Mouse (Mus musculus) stomach, embryonic 15.5 days (tissue): ENCODE data around the gene Pde3b. TPM values are rescaled to one million over a fixed set of nuclear protein-coding genes. Genes with fewer than 3 reads are reported as not detected.

ENCODE experiments used
- ATAC-seq: fragments of 200-750 bp; cut with Nextera tagmentation; 2 replicates; pipeline ENCODE4 v1.8.0; 2017; ENCODE audit warnings: low read depth, moderate number of reproducible peaks, moderate TSS enrichment; ENCODE audit not compliant: insufficient read depth, low FRiP score
- H3K27ac ChIP-seq: fragments of 300-500 bp; sonication (generic); 2 replicates; pipeline ENCODE4 v1.5.1; 2015; ENCODE audit warnings: mild to moderate bottlenecking, inconsistent platforms
- H3K27me3 ChIP-seq: fragments of 300-500 bp; sonication (generic); replicated peaks from 2 replicates; pipeline ENCODE4 v1.6.1; 2015; ENCODE audit warnings: inconsistent platforms
- H3K36me3 ChIP-seq: fragments of 300-500 bp; sonication (generic); 2 replicates; pipeline ENCODE4 v1.6.1; 2015; ENCODE audit warnings: inconsistent platforms
- H3K4me1 ChIP-seq: fragments of 300-500 bp; sonication (generic); 2 replicates; pipeline ENCODE4 v1.6.1; 2015; ENCODE audit warnings: inconsistent platforms
- H3K4me2 ChIP-seq: fragments of 300-500 bp; sonication (generic); 2 replicates; pipeline ENCODE4 v1.6.1; 2015; ENCODE audit warnings: mild to moderate bottlenecking, inconsistent platforms
- H3K4me3 ChIP-seq: fragments of 300-500 bp; sonication (generic); replicated peaks from 2 replicates; pipeline ENCODE4 v1.5.1; 2015; ENCODE audit warnings: inconsistent platforms
- H3K9ac ChIP-seq: fragments of 300-500 bp; sonication (generic); 2 replicates; pipeline ENCODE4 v1.6.1; 2015; ENCODE audit warnings: inconsistent platforms
- H3K9me3 ChIP-seq: fragments of 300-500 bp; sonication (generic); 2 replicates; pipeline ENCODE4 v1.6.1; 2016; ENCODE audit warnings: inconsistent platforms
- WGBS: fragments of 180-500 bp; shearing (Covaris S2); methylation state at CpG from one replicate; pipeline ENCODE4 v1.1.7; 2015; 5-methylcytosine and 5-hydroxymethylcytosine counted together
- polyA plus RNA-seq: library from polyadenylated mRNA; unstranded; fragments of >200 nt; fragmentation: Nextera tagmentation; extraction: Ambion mirVana; gene quantifications from 2 replicates; pipeline ENCODE4 v1.2.1, GENCODE M21; 2015

The Pde3b gene
- polyA plus RNA-seq, 1 experiment from 2014 or later, result 4.2 TPM

DNA sequence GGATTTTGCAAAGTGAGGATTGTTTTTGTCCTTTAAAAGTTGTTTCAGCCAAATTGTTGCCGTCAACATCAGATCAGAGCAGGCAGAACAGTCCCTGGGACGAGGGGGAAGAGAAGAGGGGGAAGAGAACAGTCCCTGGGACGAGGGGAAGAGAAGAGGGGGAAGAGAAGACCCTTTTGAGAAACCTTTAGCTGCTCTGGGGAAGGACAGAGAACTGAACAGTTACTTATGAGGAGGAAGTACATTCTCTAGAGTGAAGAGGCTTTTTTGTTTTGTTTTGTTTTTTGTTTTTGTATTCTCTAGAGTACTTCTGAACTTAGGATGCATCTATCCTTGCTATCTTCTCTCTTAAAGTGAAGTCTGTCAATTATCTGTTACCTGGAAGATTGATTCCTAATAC lies 37.8 kb downstream of the Pde3b start:
- H3K36me3 ChIP-seq, result no peaks in the 10 kb centered on the region
- H3K4me2 ChIP-seq, result no peak overlapping the region
- no peak for ATAC-seq
- H3K27me3 ChIP-seq, result no peaks in the 10 kb centered on the region
- WGBS, result 46% methylated on average over 3 of the region's 3 CpGs
- no peak overlapping the region for H3K4me3 ChIP-seq
- no peak overlapping the region for H3K27ac ChIP-seq
- H3K9me3 ChIP-seq, result no peaks in the 10 kb centered on the region
- H3K9ac ChIP-seq, result no peak overlapping the region
- no peaks in the 10 kb centered on the region for H3K4me1 ChIP-seq

- no peaks in the 10 kb centered on the region for H3K27me3 ChIP-seq
- H3K4me2 ChIP-seq, result no peak overlapping the region
- WGBS, result 71% methylated on average over 5 of the region's 5 CpGs
- no peak overlapping the region for H3K27ac ChIP-seq
- H3K4me1 ChIP-seq, result no peaks in the 10 kb centered on the region
- no peak overlapping the region for H3K9ac ChIP-seq
- no peak for ATAC-seq
- H3K4me3 ChIP-seq, result no peak overlapping the region
- H3K36me3 ChIP-seq, result no peaks in the 10 kb centered on the region
- H3K9me3 ChIP-seq, result no peaks in the 10 kb centered on the region
Measured at GRCm38 (mm10) chr7:114453300-114453990, 38.4 kb downstream of the Pde3b start.

GRCm38 (mm10) chr7:114454858-114455257 lies 39.8 kb downstream of the Pde3b start:
- H3K9ac ChIP-seq, result no peak overlapping the region
- 76% methylated on average over 1 of the region's 1 CpGs for WGBS
- H3K4me2 ChIP-seq, result no peak overlapping the region
- no peak overlapping the region for H3K4me3 ChIP-seq
- no peak overlapping the region for H3K27ac ChIP-seq
- no peak for ATAC-seq
- H3K36me3 ChIP-seq, result no peaks in the 10 kb centered on the region
- no peaks in the 10 kb centered on the region for H3K9me3 ChIP-seq
- H3K27me3 ChIP-seq, result no peaks in the 10 kb centered on the region
- H3K4me1 ChIP-seq, result no peaks in the 10 kb centered on the region

- Histone ChIP-seq H3K9ac (no peak overlapping the region), H3K36me3 (no peaks in the 10 kb centered on the region), H3K27me3 (no peaks in the 10 kb centered on the region), H3K4me2 (no peak overlapping the region), H3K27ac (no peak overlapping the region), H3K9me3 (no peaks in the 10 kb centered on the region), H3K4me1 (no peaks in the 10 kb centered on the region), H3K4me3 (no peak overlapping the region)
- ATAC-seq, result no peak
- WGBS, result 82% methylated on average over 4 of the region's 4 CpGs
Measured at GRCm38 (mm10) chr7:114456904-114457303, 41.8 kb downstream of the Pde3b start.

- WGBS, result 80% methylated on average over 1 of the region's 1 CpGs
- Histone ChIP-seq H3K9me3 (no peaks in the 10 kb centered on the region), H3K36me3 (no peaks in the 10 kb centered on the region), H3K4me2 (no peak overlapping the region), H3K4me1 (no peaks in the 10 kb centered on the region), H3K9ac (no peak overlapping the region), H3K27ac (no peak overlapping the region), H3K27me3 (no peaks in the 10 kb centered on the region), H3K4me3 (no peak overlapping the region)
- ATAC-seq, result no peak
Measured at GRCm38 (mm10) chr7:114459909-114460308, 44.8 kb downstream of the Pde3b start.

DNA sequence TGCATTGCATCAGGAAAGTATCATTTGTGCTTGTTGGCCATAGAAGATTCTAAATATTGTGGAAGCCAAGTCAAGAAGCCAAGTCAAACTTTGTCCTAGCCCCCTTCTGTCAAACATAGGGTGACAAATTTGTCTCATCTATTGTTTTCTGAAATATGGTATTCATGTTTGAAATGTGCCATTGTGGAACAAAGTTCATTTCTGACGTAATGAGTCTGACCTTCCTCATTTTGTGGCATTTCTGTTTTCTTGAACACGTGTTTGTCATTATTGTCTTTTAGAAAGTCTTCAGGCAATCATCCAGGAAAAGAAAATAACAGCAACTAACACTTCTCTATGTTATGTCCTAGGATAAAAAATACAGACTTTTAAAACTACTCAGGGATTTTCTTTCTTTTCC lies 46.6 kb downstream of the Pde3b start:
- Histone ChIP-seq H3K9ac (no peak overlapping the region), H3K4me3 (no peak overlapping the region), H3K4me2 (no peak overlapping the region), H3K27ac (no peak overlapping the region), H3K4me1 (no peaks in the 10 kb centered on the region), H3K27me3 (no peaks in the 10 kb centered on the region), H3K9me3 (no peaks in the 10 kb centered on the region), H3K36me3 (no peaks in the 10 kb centered on the region)
- 63% methylated on average over 2 of the region's 2 CpGs for WGBS
- no peak for ATAC-seq

DNA sequence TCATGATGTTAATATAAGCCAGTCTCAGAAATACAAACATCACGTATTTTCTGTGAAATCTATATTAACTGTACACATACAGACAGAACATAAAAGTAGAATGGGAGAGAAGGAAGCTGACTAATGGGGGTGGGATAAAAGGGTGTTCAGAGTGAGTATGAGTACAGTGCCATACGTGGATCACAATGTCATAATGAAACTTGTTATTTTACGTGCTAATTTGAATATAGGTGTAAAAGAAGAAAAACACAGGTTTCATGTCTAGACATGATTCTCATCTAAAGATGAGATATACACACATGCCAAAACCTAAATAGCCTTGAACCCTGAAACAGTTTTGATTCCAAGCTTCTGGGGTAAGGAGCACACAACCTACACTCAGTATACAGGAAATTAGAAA lies 51.3 kb downstream of the Pde3b start:
- no peak overlapping the region for H3K4me3 ChIP-seq
- no peaks in the 10 kb centered on the region for H3K36me3 ChIP-seq
- no peak for ATAC-seq
- H3K4me2 ChIP-seq, result no peak overlapping the region
- no peaks in the 10 kb centered on the region for H3K9me3 ChIP-seq
- no peak overlapping the region for H3K27ac ChIP-seq
- H3K27me3 ChIP-seq, result no peaks in the 10 kb centered on the region
- H3K9ac ChIP-seq, result no peak overlapping the region
- WGBS, result 84% methylated on average over 3 of the region's 3 CpGs
- H3K4me1 ChIP-seq, result no peaks in the 10 kb centered on the region

DNA sequence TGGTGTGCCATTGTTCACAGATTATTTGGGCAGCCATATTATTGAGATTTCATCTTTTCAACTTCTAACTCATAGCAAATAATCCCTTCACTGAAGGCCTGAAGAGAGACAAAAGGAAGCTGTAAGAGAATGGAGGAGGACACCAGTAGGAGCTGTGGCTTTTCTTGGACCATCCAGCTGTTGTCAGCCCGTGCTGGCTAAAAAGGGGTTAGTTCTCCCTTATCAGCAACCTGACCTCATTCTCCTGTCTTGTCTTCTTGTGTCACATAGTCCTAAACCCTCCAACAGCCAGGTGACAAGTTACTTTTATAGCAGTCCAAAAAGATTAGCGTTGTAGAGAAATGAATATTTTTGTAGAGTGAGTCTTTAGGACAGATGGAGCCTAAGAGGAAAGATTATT lies 57.4 kb downstream of the Pde3b start:
- Histone ChIP-seq H3K9ac (no peak overlapping the region), H3K27me3 (no peaks in the 10 kb centered on the region), H3K4me3 (no peak overlapping the region), H3K4me1 (no peaks in the 10 kb centered on the region), H3K9me3 (no peaks in the 10 kb centered on the region), H3K27ac (no peak overlapping the region), H3K36me3 (no peaks in the 10 kb centered on the region), H3K4me2 (no peak overlapping the region)
- ATAC-seq, result no peak
- WGBS, result 46% methylated on average over 2 of the region's 2 CpGs

DNA sequence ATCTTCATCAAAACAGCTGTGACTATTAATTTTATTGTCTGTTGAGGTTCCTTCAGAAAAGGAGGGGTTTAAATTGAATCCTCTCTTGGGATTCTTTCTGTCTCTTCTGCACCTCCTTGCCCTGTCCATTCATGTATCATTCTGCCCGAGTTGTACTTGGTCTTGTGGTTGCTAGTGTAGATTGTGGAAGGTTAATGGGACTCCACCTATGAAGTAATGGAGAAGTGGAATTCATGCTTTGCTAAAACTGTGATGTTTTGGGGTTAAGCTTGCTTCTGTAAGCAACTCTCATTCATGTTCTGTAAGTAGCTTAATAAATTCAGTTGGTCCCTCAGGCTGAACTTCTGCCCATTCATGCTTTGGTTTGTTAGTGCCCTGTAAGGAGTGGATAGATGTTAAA lies 59.8 kb downstream of the Pde3b start:
- Histone ChIP-seq H3K4me2 (no peak overlapping the region), H3K9me3 (no peaks in the 10 kb centered on the region), H3K4me3 (no peak overlapping the region), H3K36me3 (no peaks in the 10 kb centered on the region), H3K4me1 (no peaks in the 10 kb centered on the region), H3K9ac (no peak overlapping the region), H3K27me3 (no peaks in the 10 kb centered on the region), H3K27ac (no peak overlapping the region)
- 77% methylated on average over 1 of the region's 1 CpGs for WGBS
- ATAC-seq, result no peak

DNA sequence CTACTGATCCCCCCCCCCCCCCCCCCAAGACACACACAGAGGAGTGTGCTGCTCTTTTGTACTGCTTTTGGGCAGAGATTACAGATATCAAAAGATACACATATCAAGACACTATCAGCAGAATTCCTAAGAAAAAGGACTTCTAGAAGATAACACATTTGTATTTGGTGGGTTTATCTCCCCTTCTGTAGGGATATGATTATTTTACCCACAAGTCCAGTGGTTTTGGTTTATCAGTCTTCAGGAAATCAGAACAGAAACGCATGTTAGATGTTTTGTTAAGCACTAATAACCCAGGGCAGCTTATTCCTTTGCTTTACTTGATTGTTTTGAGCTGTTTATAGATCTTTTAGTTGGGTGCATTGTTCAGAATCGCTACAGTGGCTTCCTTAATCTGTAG lies 62.8 kb downstream of the Pde3b start:
- Histone ChIP-seq H3K9ac (no peak overlapping the region), H3K27ac (no peak overlapping the region), H3K4me1 (no peaks in the 10 kb centered on the region), H3K9me3 (no peaks in the 10 kb centered on the region), H3K27me3 (no peaks in the 10 kb centered on the region), H3K4me3 (no peak overlapping the region), H3K36me3 (no peaks in the 10 kb centered on the region), H3K4me2 (no peak overlapping the region)
- no peak for ATAC-seq
- WGBS, result 70% methylated on average over 2 of the region's 2 CpGs

GRCm38 (mm10) chr7:114478901-114479300 lies 63.8 kb downstream of the Pde3b start:
- Histone ChIP-seq H3K27me3 (no peaks in the 10 kb centered on the region), H3K9ac (no peak overlapping the region), H3K36me3 (no peaks in the 10 kb centered on the region), H3K27ac (no peak overlapping the region), H3K4me3 (no peak overlapping the region), H3K9me3 (no peaks in the 10 kb centered on the region), H3K4me2 (no peak overlapping the region), H3K4me1 (no peaks in the 10 kb centered on the region)
- 65% methylated on average over 5 of the region's 5 CpGs for WGBS
- no peak for ATAC-seq

DNA sequence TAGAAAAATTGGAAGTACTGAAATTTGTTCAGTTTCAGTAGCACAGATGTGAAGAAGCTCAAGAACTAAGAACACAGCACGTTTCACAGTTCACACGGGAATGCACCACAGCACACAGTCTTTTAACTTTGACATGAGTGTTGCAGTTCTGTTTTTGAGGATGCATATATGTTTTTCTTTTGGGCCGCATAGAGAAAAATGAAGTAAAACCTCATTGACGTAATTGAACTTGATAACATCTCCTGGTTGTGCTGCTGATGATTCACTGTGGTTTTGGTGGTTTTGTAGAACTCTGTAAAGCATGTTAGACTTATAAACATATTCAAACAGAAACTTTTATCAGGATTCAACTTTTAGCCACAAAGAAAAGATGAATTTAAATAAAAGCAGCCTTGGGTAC lies 64.7 kb downstream of the Pde3b start:
- H3K4me3 ChIP-seq, result no peak overlapping the region
- H3K36me3 ChIP-seq, result no peaks in the 10 kb centered on the region
- H3K9me3 ChIP-seq, result no peaks in the 10 kb centered on the region
- H3K9ac ChIP-seq, result no peak overlapping the region
- no peak for ATAC-seq
- no peak overlapping the region for H3K27ac ChIP-seq
- no peaks in the 10 kb centered on the region for H3K27me3 ChIP-seq
- 69% methylated on average over 4 of the region's 4 CpGs for WGBS
- no peaks in the 10 kb centered on the region for H3K4me1 ChIP-seq
- H3K4me2 ChIP-seq, result no peak overlapping the region
